Mouse (Mus musculus) G1E (cell line): ENCODE results near the gene Cnnm3. TPM values are rescaled to one million over a fixed set of nuclear protein-coding genes. Genes with fewer than 3 reads are reported as not detected.
A peak's percentile ranks its signal among the peaks of the same experiment; 100 is the strongest.

Experiments
- ATAC-seq: 2 replicates; pipeline ENCODE4 v1.8.0; 2016; ENCODE audit warnings: mild to moderate bottlenecking; ENCODE audit not compliant: insufficient number of reproducible peaks, poor library complexity, low FRiP score, severe bottlenecking; ENCODE audit errors: extremely low read depth
- DNase-seq: peaks from one replicate; pipeline ENCODE4 v3.0.0; 2012; ENCODE audit warnings: low spot score
- H3K27me3 ChIP-seq: 2 replicates; pipeline ENCODE4 v1.6.1; 2012; ENCODE audit warnings: mild to moderate bottlenecking, low read length, inconsistent platforms; ENCODE audit not compliant: insufficient read depth
- H3K36me3 ChIP-seq: replicated peaks from 2 replicates; pipeline ENCODE3; 2012; ENCODE audit warnings: mild to moderate bottlenecking, inconsistent platforms
- H3K4me1 ChIP-seq: 2 replicates; pipeline ENCODE4 v1.6.1; 2012; ENCODE audit warnings: low read depth, low read length, inconsistent platforms, mixed read lengths; ENCODE audit not compliant: insufficient read depth
- H3K4me3 ChIP-seq: 2 replicates; pipeline ENCODE4 v1.5.1; 2012; ENCODE audit warnings: low read depth, mild to moderate bottlenecking, inconsistent platforms, low read length, moderate library complexity, mixed read lengths
- H3K9me3 ChIP-seq: replicated peaks from 2 replicates; pipeline ENCODE4 v1.6.1; 2012; ENCODE audit warnings: inconsistent platforms
- CTCF ChIP-seq: IDR thresholded peaks from 2 replicates; pipeline ENCODE4 v1.5.1; 2012; ENCODE audit warnings: low read depth, low read length, inconsistent platforms, mixed read lengths
- GATA1 ChIP-seq: IDR thresholded peaks from 2 replicates; pipeline ENCODE4 v1.6.1; 2012; ENCODE audit warnings: borderline replicate concordance, low read length, inconsistent platforms, mixed read lengths
- GATA2 ChIP-seq: IDR thresholded peaks from 2 replicates; pipeline ENCODE4 v1.6.1; 2012; ENCODE audit warnings: low read depth, low read length, inconsistent platforms, borderline replicate concordance
- POLR2AphosphoS5 ChIP-seq: IDR thresholded peaks from 2 replicates; pipeline ENCODE4 v1.6.1; 2012; ENCODE audit warnings: low read depth, low read length, inconsistent platforms; ENCODE audit not compliant: insufficient replicate concordance
- TAL1 ChIP-seq: conservative IDR thresholded peaks from 2 replicates; pipeline ENCODE4 v1.6.1; 2012; ENCODE audit warnings: low read depth, low read length, inconsistent platforms, mixed read lengths
- polyA plus RNA-seq: library from polyadenylated mRNA; stranded (reverse); fragments of >175 nt; gene quantifications from 2 replicates; pipeline ENCODE4 v1.2.3, GENCODE M21; 2012
- total RNA-seq, 2 experiments: library from RNA; stranded (forward) in 1 of 2; stranded (reverse) in 1 of 2; fragments of 200-1000 nt in 1 of 2; fragments of >200 nt in 1 of 2; fragmentation: Nextera tagmentation in 1 of 2; gene quantifications; 2 replicates each; pipeline ENCODE4 v1.2.3; 2014 to 2017

Cnnm3 gene
- total RNA-seq (2014; fragmentation: Nextera tagmentation) (22.2 and 28.2 TPM in 2 replicates), total RNA-seq (2017) (7.5 and 8.8 TPM in 2 replicates), polyA plus RNA-seq (31.1 and 39.0 TPM in 2 replicates)

DNA sequence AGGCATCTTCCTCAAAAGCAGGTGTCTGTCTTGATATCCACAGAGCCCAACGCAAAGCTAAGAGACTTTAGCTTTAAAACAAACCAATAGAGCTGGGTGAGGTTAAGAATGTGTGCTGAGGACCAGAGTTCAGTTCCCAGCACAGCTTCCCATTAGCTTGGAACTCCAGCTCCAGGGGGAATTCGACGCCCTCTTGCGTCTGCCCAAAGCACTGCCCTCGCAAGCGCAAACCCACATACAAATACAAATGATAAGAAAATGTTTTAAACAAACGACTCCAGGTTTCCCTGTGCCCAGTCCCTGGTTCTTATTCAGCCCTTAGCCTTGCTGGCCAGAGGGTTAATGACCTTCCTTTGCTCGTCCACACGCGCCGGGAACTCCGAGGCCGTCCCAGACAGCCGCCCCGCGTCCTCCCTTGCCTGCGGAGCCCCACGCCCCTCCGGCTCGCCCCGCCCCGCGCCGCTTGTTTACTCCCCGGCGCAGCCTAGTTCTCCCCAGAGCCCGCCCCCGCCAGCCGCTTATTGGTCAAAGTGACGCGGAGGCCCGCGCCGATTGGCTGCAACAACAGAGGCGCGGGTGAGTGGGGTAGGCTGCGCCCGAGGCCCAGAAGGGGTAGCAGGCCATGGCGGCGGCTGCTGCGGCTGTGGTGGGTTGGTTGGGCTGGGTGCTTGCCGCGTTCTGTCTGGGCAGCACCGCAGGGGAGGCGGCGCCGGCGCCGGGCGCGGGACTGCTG is at the start of gene Cnnm3:
Cnnm3 (plus strand) TSS at position 579 of the 733 bp plus-strand sequence.
- ATAC-seq (peak; percentile 99), DNase-seq (peak; percentile 100)
- H3K4me3 ChIP-seq: peak within 1 kb of the TSS; percentile 84
- peaks cover 41% of the 10 kb centered on the region for H3K36me3 ChIP-seq
- no peaks in the 10 kb centered on the region for H3K27me3 ChIP-seq
- TF ChIP-seq GATA2 (no peak), POLR2AphosphoS5 (no peak), CTCF (peak; percentile 37; the same call in 1 of the 2 replicates), GATA1 (no peak), TAL1 (no peak)
- no peaks in the 10 kb centered on the region for H3K9me3 ChIP-seq
- H3K4me1 ChIP-seq: peaks cover 52% of the 10 kb centered on the region

- H3K9me3 ChIP-seq: no peaks in the 10 kb centered on the region
- peaks cover 44% of the 10 kb centered on the region for H3K27me3 ChIP-seq
- TF ChIP-seq TAL1 (no peak), POLR2AphosphoS5 (no peak), GATA1 (no peak), GATA2 (no peak), CTCF (no peak)
- no peaks in the 10 kb centered on the region for H3K36me3 ChIP-seq
- peaks cover 17% of the 10 kb centered on the region for H3K4me1 ChIP-seq
- no peak for DNase-seq
- no peak overlapping the region for H3K4me3 ChIP-seq
- no peak for ATAC-seq
These were observed 46.0 kb upstream of the Cnnm3 start for GRCm38 (mm10) chr1:36465641-36466160.

DNA sequence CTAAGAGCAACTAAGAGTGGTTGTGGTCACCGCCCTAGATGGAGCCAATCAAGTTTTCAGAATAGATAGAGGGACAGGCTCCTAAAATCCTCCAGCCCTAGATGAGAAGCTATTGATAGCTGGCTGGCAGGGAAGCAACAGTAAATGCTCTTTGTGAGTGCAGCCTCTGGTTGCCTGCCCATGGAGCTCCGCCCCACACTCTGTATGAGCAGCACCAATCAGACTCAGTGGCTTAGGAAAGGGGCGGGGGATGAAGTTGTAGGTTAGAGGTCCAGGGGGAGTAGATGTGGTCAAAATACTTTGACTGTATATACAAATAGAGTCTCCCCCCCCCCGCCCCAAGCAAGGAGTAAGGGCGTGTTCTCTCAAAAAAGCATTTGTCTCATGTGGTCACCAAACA is 44.2 kb upstream of the Cnnm3 start:
- no peak for TF ChIP-seq GATA2
- TF ChIP-seq GATA1: no peak
- no peak for TF ChIP-seq CTCF
- no peak for TF ChIP-seq POLR2AphosphoS5
- no peak for TF ChIP-seq TAL1
- Histone ChIP-seq H3K27me3 (peaks cover 41% of the 10 kb centered on the region), H3K4me3 (no peak overlapping the region), H3K4me1 (peaks cover 26% of the 10 kb centered on the region), H3K9me3 (no peaks in the 10 kb centered on the region), H3K36me3 (no peaks in the 10 kb centered on the region)
- no peak for DNase-seq
- ATAC-seq: no peak

DNA sequence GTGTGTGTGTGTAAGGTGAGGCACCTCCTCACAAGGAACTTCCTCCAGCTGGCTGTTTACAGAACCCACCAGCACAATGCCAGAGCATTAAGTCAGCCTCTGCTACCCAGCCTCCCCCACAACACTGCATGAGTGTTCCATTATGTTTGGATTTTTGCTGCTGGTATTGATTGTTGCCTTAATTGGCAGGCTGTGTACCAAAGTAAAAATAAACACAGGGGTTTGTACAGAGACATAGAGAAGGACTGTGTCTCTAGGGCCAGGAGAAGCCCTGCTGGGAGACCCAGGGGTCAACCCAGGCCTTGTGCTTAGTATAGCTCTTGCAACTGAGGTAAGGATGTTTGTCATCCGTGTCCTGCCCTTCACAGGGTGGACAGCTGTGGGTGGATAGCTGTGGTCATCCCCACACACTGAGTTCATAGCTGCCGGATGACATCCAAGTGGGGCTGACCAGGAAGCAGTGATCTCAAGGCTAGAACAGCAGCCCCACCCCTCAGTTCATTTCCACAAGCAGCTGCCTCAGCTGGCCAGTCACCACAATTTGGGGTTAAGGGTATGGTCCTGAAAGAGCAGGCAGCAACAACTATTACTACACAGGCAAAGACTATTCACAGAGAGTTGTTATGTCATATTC is 41.7 kb upstream of the Cnnm3 start:
- H3K9me3 ChIP-seq: no peaks in the 10 kb centered on the region
- H3K4me1 ChIP-seq: peaks cover 51% of the 10 kb centered on the region
- no peak for ATAC-seq

GRCm38 (mm10) chr1:36471181-36472105 is 40.2 kb upstream of the Cnnm3 start, which contains the start of gene Cnnm4:
Cnnm4 (plus strand) TSS chr1:36471620.
- peak within 1 kb of the TSS; percentile 75 for H3K4me3 ChIP-seq
- H3K4me1 ChIP-seq: peaks cover 63% of the 10 kb centered on the region
- DNase-seq: peak; percentile 97
- peaks cover 5% of the 10 kb centered on the region for H3K36me3 ChIP-seq
- H3K27me3 ChIP-seq: peaks cover 13% of the 10 kb centered on the region
- peak; percentile 26; the same call in 1 of the 2 replicates for TF ChIP-seq CTCF
- TF ChIP-seq POLR2AphosphoS5: no peak
- ATAC-seq: peak; percentile 77
- H3K9me3 ChIP-seq: no peaks in the 10 kb centered on the region

More for the DNA sequence above, 41.7 kb upstream of the Cnnm3 start:
- Histone ChIP-seq H3K36me3 (peaks cover 2% of the 10 kb centered on the region), H3K4me3 (no peak overlapping the region; the same call in 1 of the 2 replicates), H3K27me3 (peaks cover 26% of the 10 kb centered on the region)
- DNase-seq: no peak
- TF ChIP-seq CTCF (no peak), GATA1 (no peak), GATA2 (no peak), TAL1 (no peak), POLR2AphosphoS5 (no peak)

- DNase-seq (peak; percentile 26), ATAC-seq (no peak)
- Histone ChIP-seq H3K36me3 (peaks cover 5% of the 10 kb centered on the region), H3K4me1 (peaks cover 64% of the 10 kb centered on the region), H3K9me3 (no peaks in the 10 kb centered on the region), H3K4me3 (peak overlapping the region; percentile 75), H3K27me3 (peaks cover 10% of the 10 kb centered on the region)
- TF ChIP-seq POLR2AphosphoS5 (no peak), TAL1 (no peak), GATA1 (no peak), GATA2 (no peak), CTCF (no peak)
These were observed 39.6 kb upstream of the Cnnm3 start for GRCm38 (mm10) chr1:36472106-36472440.
